Mouse (Mus musculus) lung, postnatal 14 days (tissue): ENCODE data around the gene Acod1.
A peak's percentile ranks its signal among the peaks of the same experiment; 100 is the strongest.

Experiments
- DNase-seq: peaks from one replicate; pipeline ENCODE4 v3.0.0; 2021

The Acod1 gene

DNA sequence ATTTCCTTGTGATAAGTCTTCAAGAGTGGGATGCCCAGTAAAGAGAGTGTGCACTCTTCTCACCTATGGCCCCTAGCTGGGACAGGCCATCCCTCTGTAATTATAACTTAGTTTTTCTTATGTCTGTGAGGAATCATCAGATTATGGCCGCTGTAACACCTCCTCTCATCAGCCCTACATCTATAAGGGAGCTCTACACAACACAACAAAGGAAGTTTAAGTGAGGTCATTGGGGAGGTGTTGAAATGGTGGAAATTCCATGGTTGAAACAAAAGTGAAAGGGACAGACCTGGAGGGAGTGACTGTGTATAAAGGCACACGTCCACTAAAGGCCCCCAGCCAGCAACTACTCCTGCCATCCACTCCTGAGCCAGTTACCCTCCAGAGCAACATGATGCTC lies at the start of gene Acod1:
TSS of gene Acod1 (plus strand) at position 301 of the 400 bp plus-strand sequence.
- no peak for DNase-seq

DNA sequence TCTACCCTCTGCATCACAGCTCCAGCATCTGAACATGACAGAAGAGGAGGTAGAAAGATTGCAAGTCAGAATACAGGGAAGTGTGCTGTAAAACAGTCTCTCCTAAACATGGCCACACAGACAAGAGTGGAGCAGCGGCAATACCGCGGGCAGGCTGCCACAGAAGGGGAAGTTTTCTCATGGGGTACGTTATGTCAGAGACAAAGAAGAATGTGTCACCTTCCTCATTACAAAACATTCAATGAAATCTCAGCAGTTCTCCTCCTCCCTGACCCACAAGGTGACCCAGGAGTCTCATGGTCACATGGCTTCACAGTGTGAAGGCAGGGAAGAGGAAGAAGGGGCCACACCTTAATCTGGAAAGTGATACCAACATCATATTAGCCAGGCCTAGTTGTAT lies 39.0 kb upstream of the Acod1 start:
- DNase-seq: no peak

DNA sequence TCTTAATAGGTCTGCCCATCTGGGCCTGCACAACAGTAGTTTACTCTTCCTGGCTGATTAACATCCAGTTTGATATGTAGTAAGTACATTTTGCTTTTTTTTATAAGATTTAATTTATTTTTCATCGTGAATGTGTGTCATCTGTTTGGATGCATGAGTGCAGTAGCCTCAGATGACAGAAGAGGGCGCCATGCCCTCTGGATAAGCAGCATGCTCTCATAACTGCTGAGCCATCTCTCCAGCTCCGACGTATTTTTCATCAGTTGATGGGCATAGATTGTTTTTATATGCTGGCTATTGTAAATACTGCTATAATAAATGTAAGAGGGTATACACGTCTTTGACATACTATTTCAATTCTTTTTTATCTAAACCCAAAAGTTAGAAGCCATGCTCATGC lies 35.0 kb upstream of the Acod1 start:
- peak; percentile 32 for DNase-seq

DNA sequence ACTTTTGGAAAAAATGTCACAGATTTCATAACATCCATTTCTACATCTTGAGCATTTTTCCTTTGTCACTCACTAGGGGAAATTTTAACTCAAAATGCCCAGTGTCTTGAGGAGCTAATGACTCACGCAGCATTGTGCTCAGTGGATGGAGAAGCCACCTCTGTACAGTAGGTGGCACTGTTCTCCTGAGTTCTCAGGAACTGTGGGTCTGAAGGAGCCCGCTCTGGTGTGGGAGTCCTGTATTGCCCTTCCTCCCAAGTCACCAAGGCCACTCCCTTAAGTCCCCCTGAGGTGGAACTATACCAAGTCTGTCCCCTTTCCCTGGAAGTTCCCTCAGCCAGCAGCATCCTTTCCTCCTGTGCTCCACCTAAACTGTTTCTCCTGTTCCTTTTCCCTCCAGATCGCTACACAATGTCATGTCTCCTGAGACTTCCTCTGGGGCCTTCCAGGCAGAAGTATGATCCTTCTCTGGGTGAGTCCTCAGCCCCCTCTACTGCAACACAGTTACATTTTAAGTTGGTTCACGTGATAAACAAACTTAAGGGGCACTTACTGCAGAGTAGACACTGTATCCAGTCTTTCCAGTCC lies 34.1 kb upstream of the Acod1 start:
- DNase-seq: peak; percentile 70

DNA sequence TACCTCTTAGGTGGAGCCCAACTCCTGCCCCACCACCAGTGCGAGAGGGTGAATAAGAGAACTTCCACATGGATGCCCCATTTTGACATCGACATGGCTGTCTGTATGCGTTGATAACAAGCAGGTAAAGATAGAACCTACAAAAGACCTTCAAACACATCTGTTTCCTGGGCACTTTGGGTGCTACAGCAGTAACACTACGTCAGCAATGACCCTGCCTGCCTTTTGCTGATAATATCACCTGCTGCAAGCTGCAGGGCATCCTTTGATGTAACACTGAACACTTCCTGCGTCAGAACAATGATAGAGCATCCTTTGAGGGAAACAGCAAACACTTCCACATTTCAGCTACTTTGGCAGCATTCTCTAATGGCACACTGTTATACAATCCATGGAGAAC lies 29.8 kb upstream of the Acod1 start:
- DNase-seq: no peak

DNA sequence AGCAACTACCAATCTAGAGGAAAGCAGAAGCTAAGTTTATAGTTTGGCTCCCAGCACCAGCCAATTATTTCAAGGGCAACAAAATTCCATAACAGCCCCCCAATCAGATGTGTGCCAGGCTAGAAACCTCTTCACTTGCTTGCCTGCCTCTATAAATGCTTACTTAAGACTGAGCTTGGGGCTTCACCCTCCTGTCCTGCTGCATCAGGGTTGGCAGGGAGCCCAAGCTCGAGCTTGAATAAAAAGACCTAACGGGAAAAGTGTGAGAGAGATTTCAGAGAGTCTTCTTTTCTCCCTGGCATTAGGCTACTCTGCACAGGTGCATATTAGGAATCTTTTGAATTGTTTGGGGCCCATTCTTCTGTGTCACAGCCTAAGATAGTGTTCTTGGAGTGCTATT lies 26.7 kb upstream of the Acod1 start:
- DNase-seq: no peak

DNA sequence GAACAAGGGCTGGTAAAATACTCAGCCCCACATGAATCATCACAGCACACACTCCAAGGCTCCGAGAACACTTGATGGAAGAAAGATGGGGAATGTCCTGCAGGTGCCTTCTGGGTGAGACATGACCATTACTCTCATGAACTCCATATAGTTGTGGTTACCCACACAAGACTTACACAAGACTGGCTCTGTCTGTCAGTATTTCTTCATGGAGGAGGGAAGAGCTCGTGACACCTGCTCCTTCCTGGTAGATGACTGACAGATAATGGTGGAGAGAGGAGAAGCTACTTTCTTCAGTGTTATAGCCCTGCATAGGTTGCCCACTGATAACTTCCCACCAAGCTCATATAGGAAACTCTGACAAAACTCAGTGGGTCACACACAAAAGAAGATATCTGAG lies 17.6 kb upstream of the Acod1 start:
- DNase-seq: no peak

DNA sequence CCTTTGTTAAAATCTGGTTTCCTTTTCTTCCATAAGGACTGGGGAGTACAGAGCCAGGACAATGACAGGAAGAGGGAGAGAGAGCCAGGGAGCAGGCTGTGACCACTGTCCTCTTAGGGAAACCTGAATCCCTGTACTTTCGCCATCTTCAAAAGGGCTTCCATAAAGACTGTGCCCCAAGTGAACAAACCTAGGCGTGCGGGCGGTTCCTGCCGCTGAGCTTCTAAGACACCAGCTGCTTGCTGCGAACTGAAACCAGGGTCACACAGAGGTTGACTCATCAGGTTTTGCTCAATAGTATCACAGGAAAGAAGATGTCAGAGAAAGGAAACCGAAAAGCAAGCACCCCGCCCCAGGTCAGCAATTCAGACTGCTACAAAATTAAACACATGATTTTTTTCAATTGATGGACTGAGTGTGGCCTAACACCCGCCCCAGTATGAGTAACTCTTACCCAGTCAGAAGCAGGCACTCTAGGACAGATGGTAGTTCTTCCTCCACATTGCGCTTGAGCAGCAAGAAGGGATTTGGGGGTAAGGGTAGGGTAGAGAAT lies 13.4 kb upstream of the Acod1 start:
- peak; percentile 29 for DNase-seq

DNA sequence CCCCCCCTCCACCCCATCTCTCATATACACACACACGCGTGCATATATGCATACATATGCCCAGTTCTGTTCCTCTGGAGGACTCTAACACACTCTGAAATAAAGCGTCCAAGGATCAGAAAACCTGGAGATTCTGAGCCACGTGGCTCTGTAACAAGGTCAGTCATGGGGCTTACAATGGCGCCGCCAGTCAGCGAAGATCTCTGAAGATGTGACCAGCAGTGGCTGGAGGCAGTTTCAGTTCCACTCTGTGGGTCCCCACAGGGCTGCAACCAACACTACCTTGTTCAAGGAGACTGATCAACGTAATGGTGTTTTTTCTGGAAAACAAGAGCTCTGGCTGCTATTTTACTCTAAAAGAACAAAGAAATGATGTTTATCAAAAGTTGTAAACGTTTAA lies 12.7 kb upstream of the Acod1 start:
- DNase-seq: peak; percentile 12

DNA sequence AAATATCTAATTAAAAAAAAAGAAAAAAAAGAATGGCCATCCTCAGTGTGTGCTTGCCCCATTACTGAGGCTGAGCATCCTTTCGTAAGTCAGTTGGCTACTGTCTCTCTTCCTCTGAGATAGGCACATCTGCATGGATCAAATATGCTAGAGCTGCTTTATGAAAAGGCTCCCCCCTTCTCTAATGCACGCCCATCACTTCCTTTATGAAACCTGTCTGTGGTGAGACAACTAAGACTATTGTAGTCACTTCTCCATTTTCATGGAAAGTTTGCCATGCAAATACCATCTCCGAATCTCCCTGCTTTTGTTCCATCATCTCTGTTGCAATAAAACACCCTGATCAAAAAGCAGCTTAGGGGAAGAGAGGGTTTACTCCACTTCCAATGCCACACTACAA lies 9.8 kb upstream of the Acod1 start:
- no peak for DNase-seq

DNA sequence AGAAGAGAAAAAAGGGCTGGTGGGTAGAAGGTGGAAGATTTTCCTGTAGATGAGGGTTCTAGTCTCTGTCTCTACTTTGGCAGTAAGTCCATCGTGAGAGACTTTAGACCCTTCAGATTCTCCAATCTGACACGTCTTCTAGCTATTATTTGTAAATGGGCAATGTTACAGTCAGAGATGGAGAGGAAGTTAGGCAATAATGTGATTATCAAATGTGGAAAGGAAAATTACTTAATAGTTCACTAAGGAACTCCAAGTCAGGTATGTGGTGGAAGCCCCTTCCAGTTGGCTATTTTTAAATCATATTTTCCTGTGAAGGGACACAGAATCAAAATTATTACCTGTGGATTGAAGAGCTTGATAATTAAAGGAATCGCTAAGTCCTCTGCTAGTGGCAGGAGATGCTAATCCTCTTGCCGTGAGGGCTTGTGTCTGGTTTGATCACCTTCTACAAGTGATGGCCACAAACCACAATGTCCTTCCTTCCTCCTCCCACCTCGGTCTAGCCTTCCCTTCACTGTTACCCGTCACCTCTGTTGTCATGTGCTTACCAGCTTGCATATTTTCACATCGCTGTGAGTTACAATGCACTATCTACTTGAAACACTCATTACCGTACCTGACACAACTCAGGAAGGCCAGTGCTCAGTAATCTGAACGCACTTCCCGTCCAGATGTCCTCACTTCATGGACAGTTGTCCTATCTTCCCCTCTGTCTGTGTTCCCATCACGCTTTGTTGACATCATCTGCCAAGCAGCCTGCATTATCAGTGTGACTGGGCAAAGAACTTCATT lies 1.7 kb downstream of the Acod1 start:
- no peak for DNase-seq

DNA sequence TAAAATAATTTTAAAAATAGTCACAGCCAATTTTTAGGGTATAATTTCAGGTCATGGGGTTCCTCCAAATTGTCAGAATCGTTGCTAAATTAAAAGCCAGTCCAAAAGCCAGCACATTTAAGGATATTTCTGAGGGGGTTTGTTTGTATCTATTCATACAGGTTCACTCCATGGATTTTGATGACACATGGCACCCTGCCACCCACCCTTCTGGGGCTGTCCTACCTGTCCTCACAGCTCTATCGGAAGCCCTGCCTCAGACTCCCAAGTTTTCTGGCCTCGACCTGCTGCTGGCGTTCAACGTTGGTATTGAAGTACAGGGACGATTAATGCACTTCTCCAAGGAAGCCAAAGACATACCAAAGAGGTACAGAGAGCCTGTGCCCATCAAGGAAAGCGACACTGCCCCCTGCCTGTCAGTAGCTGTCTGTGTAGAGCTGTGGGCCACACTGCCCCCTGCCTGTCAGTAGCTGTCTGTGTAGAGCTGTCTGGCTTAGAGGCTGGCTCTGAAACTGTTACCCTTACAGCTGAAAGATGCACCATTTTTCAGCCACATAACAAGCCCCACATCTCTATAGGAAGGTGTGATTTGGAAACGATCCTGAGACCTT lies 4.5 kb downstream of the Acod1 start:
- DNase-seq: peak; percentile 85

DNA sequence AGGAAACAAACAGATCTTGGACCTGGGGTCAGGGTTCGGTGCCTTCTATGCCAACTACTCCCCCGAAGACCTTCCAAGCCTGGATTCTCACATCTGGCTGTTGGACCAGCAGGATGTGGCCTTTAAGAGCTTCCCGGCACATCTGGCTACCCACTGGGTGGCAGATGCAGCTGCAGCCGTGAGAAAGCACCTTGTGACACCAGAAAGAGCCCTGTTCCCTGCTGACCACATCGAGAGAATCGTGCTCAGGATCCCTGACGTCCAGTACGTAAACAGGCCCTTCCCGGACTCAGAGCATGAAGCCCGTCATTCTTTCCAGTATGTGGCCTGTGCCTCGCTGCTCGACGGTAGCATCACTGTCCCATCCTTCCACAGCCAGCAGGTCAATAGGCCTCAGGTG lies 8.0 kb downstream of the Acod1 start:
- DNase-seq: no peak

DNA sequence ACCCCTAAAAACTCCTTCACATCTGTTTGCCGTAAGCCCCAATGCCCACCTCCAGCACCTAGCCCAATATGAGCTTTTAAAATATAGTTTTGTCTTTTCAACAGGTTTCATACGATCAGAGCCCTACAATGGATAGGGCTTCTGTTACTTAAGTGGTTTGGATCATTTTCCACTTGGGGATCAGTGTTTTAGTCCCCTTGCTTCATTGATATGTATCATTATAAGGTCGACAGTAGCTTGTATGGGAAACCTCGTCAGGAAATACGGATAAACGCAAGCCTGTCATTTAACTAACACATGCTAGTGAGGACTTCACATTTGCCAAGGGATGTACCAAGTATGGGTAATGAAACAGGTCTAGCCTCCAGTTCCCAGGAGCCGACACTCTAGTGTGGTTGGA lies 9.8 kb downstream of the Acod1 start:
- DNase-seq: no peak

DNA sequence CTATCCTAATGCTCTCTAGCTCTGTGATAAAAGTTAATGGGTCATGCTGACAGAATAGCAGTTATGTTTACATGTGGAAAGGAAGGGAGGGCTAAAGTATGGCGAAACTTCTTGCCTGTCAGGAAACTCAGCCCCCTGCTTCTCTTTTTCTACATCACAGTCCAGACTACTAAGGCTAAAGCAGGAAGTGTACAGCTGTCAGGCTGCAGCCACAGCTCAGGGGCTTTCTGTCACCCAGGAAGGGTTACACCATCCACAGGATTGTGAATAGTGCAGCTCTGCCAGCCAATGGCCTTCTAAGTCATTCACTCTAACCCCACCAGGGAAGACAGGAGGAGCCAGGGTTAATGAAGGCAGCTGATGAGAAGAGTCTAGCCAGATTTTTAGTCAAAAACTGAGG lies 12.2 kb downstream of the Acod1 start:
- DNase-seq: peak; percentile 33

DNA sequence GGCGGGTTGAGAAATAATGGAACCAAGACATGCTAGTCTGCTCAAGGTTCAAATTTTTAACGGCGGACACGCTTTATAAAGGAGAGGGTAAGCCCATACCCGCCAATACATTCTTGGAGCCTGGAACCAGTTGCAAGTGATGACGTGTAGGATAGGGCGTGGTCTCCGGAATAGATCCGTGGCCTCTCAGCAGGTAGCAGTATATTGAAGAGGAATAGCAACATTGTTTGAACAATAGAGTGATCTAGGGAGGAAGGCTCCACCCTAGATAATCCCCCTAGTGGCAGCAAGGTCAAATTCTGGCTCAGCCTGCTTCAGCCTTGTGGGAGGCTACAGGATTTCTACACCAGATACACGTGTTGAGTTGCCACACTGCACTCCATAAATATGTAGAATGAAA lies 12.7 kb downstream of the Acod1 start:
- no peak for DNase-seq

DNA sequence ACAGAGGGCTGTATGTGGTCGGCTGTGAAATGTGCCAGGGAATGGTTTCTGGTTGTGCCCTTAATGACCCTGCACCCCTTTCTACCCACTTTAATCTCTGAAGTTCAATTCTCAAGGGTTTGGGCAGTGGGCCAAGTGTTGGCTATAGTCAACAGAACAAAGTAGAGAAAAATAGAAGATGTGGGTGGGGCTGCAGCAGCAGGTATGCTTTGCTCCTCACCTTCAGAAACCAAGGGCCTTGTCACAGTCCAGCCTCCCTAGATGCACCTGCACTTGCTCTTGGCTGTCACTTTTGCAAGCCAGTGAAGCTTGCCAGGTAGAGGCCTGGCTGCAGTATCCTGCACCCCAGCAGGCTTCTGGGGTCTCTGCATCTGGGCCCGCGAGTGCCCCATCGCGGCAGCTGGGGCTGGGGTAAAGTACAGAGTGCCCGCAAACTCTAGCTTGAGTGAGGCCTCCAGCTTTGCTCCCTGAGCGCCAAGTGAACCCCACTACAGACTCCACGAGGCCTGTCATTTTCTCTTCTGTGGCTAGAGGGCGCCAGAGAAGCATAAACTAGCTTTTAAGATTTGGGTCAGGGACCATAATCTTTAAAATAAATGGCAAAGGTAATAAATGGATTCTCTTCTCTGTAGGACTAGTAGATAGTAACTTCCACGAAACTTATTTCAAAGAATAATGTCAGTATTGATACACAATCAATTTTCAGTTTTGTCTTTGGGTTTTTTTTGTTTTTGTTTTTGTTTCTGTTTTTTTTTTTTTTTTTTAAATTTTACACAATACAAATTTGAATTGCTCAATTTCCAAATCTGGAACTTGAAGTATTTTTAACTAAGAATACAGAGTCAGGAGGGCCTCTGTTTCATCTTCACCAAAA lies 18.8 kb downstream of the Acod1 start:
- peak; percentile 89 for DNase-seq

DNA sequence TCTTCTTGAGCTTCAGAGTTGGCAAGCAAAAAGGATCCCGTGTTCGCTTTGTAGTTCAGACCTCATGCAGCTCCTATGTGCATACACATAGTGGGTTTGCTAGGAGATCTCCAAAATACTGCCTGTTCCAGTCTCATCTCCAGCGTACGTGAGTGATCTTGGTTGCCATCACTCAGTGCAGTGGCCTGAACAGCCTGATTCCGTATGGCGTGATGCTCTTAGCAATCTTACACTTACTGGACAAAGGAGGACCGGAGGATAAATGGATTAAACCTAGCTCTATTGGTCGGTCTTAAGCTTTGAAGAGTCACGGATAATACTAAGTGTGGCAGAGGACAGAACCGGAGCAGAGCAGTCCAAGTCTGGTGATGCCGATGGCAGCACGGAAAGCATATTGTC lies 22.7 kb downstream of the Acod1 start:
- DNase-seq: no peak

DNA sequence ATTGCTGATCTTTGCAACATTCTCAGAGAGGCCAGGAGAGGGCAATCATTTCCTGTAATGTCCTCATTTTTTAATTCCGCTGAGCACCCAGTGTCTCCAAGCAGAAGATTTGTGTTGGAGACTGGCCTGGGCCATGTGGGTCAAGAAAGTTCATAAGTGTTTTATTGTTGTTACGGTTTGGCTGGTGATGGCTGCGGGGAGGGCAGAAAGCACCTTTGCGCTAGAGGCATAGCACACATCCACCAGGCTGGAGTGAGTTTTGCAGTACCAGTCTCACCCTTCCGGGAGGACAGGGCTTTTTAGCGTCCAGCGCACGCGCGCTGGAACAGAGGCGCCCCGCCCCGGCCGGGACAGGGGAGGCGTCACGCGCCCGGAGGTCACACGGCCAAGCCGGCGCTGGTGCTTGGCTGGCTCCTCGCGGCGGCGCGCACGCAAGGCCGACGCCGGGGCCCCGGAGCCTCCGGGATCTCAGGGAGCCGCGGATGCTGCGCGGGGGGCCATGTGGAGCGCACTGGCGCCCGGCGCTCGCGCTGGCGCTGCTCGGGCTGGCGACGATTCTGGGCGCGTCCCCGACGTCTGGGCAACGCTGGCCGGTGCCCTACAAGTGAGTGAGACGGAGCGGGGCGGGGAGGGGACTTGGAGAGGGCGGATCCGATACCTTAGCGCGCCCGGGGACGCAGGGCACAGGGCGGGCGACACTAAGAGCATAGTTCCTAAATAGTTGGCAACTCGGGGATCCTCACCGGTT lies 23.3 kb downstream of the Acod1 start, which contains the start of gene Cln5:
TSS of gene Cln5 (plus strand) at position 353 of the 748 bp plus-strand sequence.
- DNase-seq: peak; percentile 95

DNA sequence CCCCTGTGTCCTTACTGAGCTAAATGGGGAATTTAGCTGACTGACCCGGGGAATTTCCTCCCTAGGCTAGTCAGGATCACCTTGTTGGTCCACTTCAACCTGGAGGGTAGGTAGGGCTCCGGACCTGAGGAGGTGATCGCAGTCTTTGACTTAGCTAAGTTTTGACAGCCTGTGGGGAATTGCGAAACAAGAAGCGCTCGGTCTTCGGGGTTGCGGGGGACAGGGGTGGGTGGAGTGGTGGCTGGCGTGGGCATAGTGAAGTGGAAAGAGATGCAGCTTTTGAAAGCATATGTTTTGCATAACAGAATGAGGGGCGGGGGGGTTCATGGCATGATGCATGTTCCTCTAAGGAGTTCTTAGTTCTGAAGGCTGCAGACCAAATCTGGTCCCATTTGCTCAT lies 24.0 kb downstream of the Acod1 start:
- peak; percentile 37 for DNase-seq

DNA sequence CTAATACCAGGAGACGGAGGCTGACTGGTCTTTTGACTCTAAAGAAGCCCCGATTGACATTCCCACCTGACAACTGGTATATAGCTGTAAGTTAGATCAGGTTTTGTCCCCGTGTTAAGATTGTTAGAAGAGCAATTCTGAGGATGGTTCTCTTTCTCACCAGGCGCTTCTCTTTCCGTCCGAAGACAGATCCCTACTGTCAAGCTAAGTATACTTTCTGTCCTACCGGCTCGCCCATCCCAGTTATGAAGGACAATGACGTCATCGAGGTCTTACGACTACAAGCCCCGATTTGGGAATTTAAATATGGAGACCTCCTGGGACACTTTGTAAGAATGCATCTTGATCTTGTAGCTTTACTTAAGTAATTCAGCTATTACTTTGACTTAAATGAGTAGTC lies 24.7 kb downstream of the Acod1 start:
- DNase-seq: no peak

DNA sequence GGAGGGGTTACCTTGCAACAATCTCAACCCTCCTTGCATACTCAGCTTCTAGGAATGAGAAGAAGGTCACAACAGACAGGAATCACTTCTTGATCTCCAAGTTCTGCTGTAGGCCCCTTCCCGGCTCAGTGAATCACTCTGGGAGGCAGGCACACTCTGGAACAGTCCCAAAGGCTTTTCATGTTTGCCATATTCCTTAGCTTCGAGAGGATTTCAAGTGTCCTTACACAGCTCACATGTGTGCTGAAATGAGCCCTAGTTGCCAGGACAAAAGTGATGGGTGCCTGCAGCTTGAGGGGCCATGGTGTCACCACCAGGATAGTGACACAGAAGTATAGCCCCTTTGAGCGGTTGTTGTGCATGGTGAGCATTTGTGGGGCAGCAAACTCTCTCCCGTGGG lies 26.0 kb downstream of the Acod1 start:
- DNase-seq: no peak
